Mouse (Mus musculus) limb, embryonic 11.5 days (tissue): Measurements from ENCODE around the gene Abcb6. TPM values are rescaled to one million over a fixed set of nuclear protein-coding genes. Genes with fewer than 3 reads are reported as not detected.

Experiments
- ATAC-seq: fragments of 200-750 bp; cut with Nextera tagmentation; 2 replicates; pipeline ENCODE4 v1.8.0; 2017; ENCODE audit warnings: low read depth; ENCODE audit not compliant: insufficient number of reproducible peaks, low FRiP score, low TSS enrichment
- DNase-seq: peaks from one replicate; pipeline ENCODE4 v3.0.0-alpha.2; 2015; ENCODE audit warnings: low spot score
- H3K27ac ChIP-seq: fragments of 300-500 bp; sonication (generic); replicated peaks from 2 replicates; pipeline ENCODE4 v1.5.1; 2014; ENCODE audit warnings: low read depth, mild to moderate bottlenecking, low read length
- H3K27me3 ChIP-seq: fragments of 300-500 bp; sonication (generic); 2 replicates; pipeline ENCODE4 v1.6.1; 2014; ENCODE audit warnings: mild to moderate bottlenecking, low read length, mixed read lengths; ENCODE audit not compliant: control insufficient read depth, insufficient read depth
- H3K36me3 ChIP-seq: fragments of 300-500 bp; sonication (generic); 2 replicates; pipeline ENCODE4 v1.6.1; 2014; ENCODE audit warnings: mild to moderate bottlenecking, low read length, moderate library complexity, mixed read lengths; ENCODE audit not compliant: control insufficient read depth, insufficient read depth
- H3K4me1 ChIP-seq: fragments of 300-500 bp; sonication (generic); 2 replicates; pipeline ENCODE4 v1.6.1; 2014; ENCODE audit warnings: low read length, mixed read lengths; ENCODE audit not compliant: control insufficient read depth, insufficient read depth
- H3K4me2 ChIP-seq: fragments of 300-500 bp; sonication (generic); 2 replicates; pipeline ENCODE4 v1.6.1; 2014; ENCODE audit warnings: low read depth, mild to moderate bottlenecking, moderate library complexity; ENCODE audit not compliant: severe bottlenecking
- H3K4me3 ChIP-seq: fragments of 300-500 bp; sonication (generic); 2 replicates; pipeline ENCODE4 v1.5.1; 2014; ENCODE audit warnings: low read depth, low read length
- H3K9ac ChIP-seq: fragments of 300-500 bp; sonication (generic); 2 replicates; pipeline ENCODE4 v1.6.1; 2014; ENCODE audit warnings: mild to moderate bottlenecking, low read length
- H3K9me3 ChIP-seq: fragments of 300-500 bp; sonication (generic); 2 replicates; pipeline ENCODE4 v1.6.1; 2016; ENCODE audit warnings: low read length; ENCODE audit not compliant: control insufficient read depth
- WGBS: fragments of 180-500 bp; shearing (Covaris S2); extraction: QIAGEN DNeasy Blood & Tissue Kit; methylation state at CpG from one replicate; pipeline ENCODE4 v1.1.7; 2014; 5-methylcytosine and 5-hydroxymethylcytosine counted together
- polyA plus RNA-seq: library from polyadenylated mRNA; unstranded; fragments of >200 nt; fragmentation: Nextera tagmentation; extraction: Ambion mirVana; gene quantifications from 2 replicates; pipeline ENCODE4 v1.2.1, GENCODE M21; 2014

The Abcb6 gene
- polyA plus RNA-seq, 1 experiment from 2014 or later: 24.8 TPM

- WGBS: 47% methylated on average over 5 of the region's 5 CpGs
- Histone ChIP-seq H3K27ac (no peak overlapping the region), H3K27me3 (no peaks in the 10 kb centered on the region), H3K9ac (peak overlapping the region; percentile 72), H3K4me3 (peak overlapping the region; percentile 68), H3K4me1 (peaks cover 8% of the 10 kb centered on the region), H3K9me3 (no peaks in the 10 kb centered on the region), H3K36me3 (peaks cover 7% of the 10 kb centered on the region), H3K4me2 (peak overlapping the region; percentile 94)
- ATAC-seq: no peak; the same call in none of the 2 replicates
- DNase-seq: no peak
Observed at GRCm38 (mm10) chr1:75191258-75191621, 11.0 kb upstream of the Abcb6 start.

DNA sequence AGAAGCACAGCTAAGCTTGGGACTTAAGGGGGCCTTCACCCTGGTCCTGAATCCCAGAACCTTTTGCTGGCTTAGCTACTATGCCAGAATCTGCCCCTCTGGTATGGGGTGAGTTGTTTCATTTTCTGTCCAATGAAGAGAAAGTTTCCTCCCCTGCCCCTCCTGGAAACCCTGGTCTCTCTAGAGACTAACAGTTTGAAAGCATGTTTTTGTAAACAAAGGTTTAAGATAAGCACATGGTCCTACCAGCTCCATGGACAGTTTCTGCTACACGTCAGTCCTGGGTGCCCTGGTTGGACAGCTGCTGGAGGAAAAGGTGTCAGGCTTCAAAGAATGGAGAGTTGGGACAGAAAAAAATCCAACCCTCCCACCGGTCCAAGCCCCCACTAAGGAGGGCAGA, 10.4 kb upstream of the Abcb6 start:
- no peak for DNase-seq
- Histone ChIP-seq H3K4me3 (no peak overlapping the region), H3K9ac (no peak overlapping the region), H3K4me1 (peaks cover 8% of the 10 kb centered on the region), H3K27me3 (no peaks in the 10 kb centered on the region), H3K27ac (no peak overlapping the region), H3K9me3 (no peaks in the 10 kb centered on the region), H3K36me3 (peaks cover 12% of the 10 kb centered on the region), H3K4me2 (0 out of 2 replicates have a peak overlapping the region, but pooled peaks have one; percentile 94)
- 71% methylated on average over 2 of the region's 2 CpGs for WGBS
- no peak for ATAC-seq

- ATAC-seq (no peak), DNase-seq (no peak)
- H3K9ac ChIP-seq: no peak overlapping the region
- H3K4me2 ChIP-seq: no peak overlapping the region
- H3K9me3 ChIP-seq: no peaks in the 10 kb centered on the region
- peaks cover 12% of the 10 kb centered on the region for H3K36me3 ChIP-seq
- H3K27me3 ChIP-seq: no peaks in the 10 kb centered on the region
- 70% methylated on average over 2 of the region's 2 CpGs for WGBS
- no peak overlapping the region for H3K27ac ChIP-seq
- no peak overlapping the region for H3K4me3 ChIP-seq
- peaks cover 5% of the 10 kb centered on the region for H3K4me1 ChIP-seq
Observed at GRCm38 (mm10) chr1:75187914-75188483, 7.8 kb upstream of the Abcb6 start.

- peaks cover 19% of the 10 kb centered on the region for H3K36me3 ChIP-seq
- no peaks in the 10 kb centered on the region for H3K27me3 ChIP-seq
- H3K4me1 ChIP-seq: 0 out of 2 replicates have a peak, but pooled peaks cover 2% of the 10 kb centered on the region
- no peak overlapping the region for H3K4me3 ChIP-seq
- no peak overlapping the region for H3K4me2 ChIP-seq
- DNase-seq (no peak), ATAC-seq (no peak)
- H3K27ac ChIP-seq: no peak overlapping the region
- H3K9me3 ChIP-seq: no peaks in the 10 kb centered on the region
- no peak overlapping the region for H3K9ac ChIP-seq
Observed at GRCm38 (mm10) chr1:75187126-75187525, 6.9 kb upstream of the Abcb6 start.

DNA sequence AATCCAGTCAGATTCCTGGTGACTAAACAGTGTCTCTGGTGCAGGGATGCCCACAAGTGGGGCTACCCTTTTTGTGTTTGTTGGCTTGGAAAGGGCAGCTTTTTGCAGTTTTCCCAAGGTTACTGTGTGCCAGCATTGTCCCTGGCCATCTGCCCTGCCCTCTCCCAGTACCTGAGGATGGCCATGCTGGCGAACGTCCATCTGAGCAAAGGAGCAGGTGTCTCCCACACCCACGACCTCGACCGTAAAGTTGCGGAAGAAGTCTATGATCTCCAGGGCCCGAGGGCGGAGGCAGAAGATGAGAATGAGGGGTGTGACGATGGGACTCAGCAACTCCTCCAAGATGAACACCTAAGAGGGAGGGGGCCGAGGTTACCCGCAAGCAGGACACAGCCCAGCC, 5.3 kb upstream of the Abcb6 start:
- no peaks in the 10 kb centered on the region for H3K9me3 ChIP-seq
- no peak overlapping the region for H3K9ac ChIP-seq
- no peak overlapping the region for H3K4me3 ChIP-seq
- H3K27me3 ChIP-seq: no peaks in the 10 kb centered on the region
- ATAC-seq: no peak
- no peak overlapping the region for H3K27ac ChIP-seq
- H3K4me1 ChIP-seq: no peaks in the 10 kb centered on the region
- no peak for DNase-seq
- H3K4me2 ChIP-seq: no peak overlapping the region
- WGBS: 86% methylated on average over 11 of the region's 11 CpGs
- peaks cover 19% of the 10 kb centered on the region for H3K36me3 ChIP-seq

- no peak for ATAC-seq
- WGBS: 72% methylated on average over 4 of the region's 4 CpGs
- H3K4me1 ChIP-seq: peaks cover 7% of the 10 kb centered on the region
Observed at GRCm38 (mm10) chr1:75182160-75182559, 2.0 kb upstream of the Abcb6 start.

DNA sequence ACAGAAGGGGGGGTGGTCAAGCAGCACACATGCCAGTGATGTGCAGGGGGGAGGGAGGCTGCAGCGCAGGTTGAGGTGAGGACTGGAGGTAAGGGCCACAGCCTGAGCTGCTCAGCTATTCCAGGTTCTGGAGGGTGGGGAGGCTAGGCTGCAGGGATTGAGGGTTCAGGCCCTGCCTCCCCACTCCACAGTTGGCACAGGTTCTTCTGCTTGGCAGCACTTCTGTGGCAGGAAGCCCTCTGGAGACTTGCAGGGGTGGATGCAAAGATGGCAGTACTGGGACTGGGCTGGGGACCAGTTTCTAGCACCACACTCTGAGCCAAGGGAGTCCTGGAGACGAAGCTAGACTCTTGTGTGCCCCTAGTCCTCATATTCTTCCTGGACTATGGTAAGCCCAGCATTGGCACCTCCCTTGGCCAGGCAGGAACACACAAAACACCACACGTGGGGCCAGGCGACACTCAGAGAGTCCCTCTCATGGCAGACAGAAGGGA, 1.2 kb upstream of the Abcb6 start:
- WGBS: 91% methylated on average over 4 of the region's 4 CpGs
- Histone ChIP-seq H3K27me3 (no peaks in the 10 kb centered on the region), H3K4me1 (peaks cover 7% of the 10 kb centered on the region), H3K36me3 (peaks cover 14% of the 10 kb centered on the region), H3K9ac (no peak overlapping the region), H3K27ac (no peak overlapping the region), H3K9me3 (no peaks in the 10 kb centered on the region), H3K4me2 (no peak overlapping the region), H3K4me3 (no peak overlapping the region)
- ATAC-seq: no peak
- no peak for DNase-seq

More at GRCm38 (mm10) chr1:75182160-75182559, 2.0 kb upstream of the Abcb6 start:
- Histone ChIP-seq H3K36me3 (peaks cover 18% of the 10 kb centered on the region), H3K9ac (no peak overlapping the region), H3K9me3 (no peaks in the 10 kb centered on the region), H3K27me3 (no peaks in the 10 kb centered on the region), H3K4me2 (no peak overlapping the region), H3K27ac (no peak overlapping the region), H3K4me3 (no peak overlapping the region)
- no peak for DNase-seq

DNA sequence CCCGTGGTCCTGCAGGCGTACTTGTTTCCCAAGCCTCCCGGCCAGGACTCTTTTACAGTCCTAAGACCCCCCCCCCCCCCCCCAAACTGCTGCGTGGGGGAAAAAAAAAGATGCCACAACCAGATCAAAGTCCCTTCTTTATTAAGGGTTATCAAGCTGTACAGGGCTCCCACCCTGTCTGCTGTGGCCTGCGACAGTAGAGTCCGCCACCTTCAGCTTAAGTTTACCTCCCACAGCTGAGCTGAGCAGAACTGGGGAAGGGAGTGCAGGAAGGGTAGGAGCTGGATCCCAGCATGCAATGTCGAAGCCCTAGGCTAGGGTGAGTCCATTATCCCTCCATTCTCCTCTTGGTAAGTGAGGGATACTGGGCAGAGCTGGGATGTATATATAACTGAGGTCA, 549 bp upstream of the Abcb6 start:
- Histone ChIP-seq H3K36me3 (peaks cover 8% of the 10 kb centered on the region), H3K4me3 (peak overlapping the region; percentile 67), H3K4me2 (peak overlapping the region; percentile 99), H3K27me3 (no peaks in the 10 kb centered on the region), H3K9me3 (no peaks in the 10 kb centered on the region), H3K27ac (no peak overlapping the region), H3K4me1 (peaks cover 7% of the 10 kb centered on the region), H3K9ac (no peak overlapping the region; the same call in 1 of the 2 replicates)
- ATAC-seq (no peak), DNase-seq (no peak)
- WGBS: 31% methylated on average over 7 of the region's 7 CpGs
